Mouse (Mus musculus) cerebellum, adult 2 months (tissue): ENCODE results near the gene Serpina6. TPM values are rescaled to one million over a fixed set of nuclear protein-coding genes. Genes with fewer than 3 reads are reported as not detected.

Source experiments
- DNase-seq, 2 experiments: peaks; one replicate each; pipeline ENCODE4 v3.0.0; 2021
- H3K27ac ChIP-seq: fragments of 200-500 bp; 2 replicates; pipeline ENCODE4 v1.5.1; 2012; ENCODE audit warnings: low read length, control low read depth, inconsistent platforms; ENCODE audit not compliant: insufficient read depth
- H3K27me3 ChIP-seq: fragments of 200-500 bp; 2 replicates; pipeline ENCODE4 v1.6.1; 2012; ENCODE audit warnings: inconsistent platforms, mild to moderate bottlenecking, low read length, moderate library complexity; ENCODE audit not compliant: control insufficient read depth, insufficient read depth
- H3K4me1 ChIP-seq: fragments of 200-500 bp; 2 replicates; pipeline ENCODE4 v1.6.1; 2011; ENCODE audit warnings: low read length; ENCODE audit not compliant: control insufficient read depth, insufficient read depth
- H3K4me3 ChIP-seq: fragments of 200-500 bp; replicated peaks from 2 replicates; pipeline ENCODE3; 2011; ENCODE audit warnings: mild to moderate bottlenecking, low read depth, low read length, control low read depth; ENCODE audit not compliant: insufficient read depth
- CTCF ChIP-seq: fragments of 200-500 bp; IDR thresholded peaks from 2 replicates; pipeline ENCODE4 v1.5.1; 2011; ENCODE audit warnings: low read depth, mild to moderate bottlenecking, control low read depth, low read length, moderate library complexity, borderline replicate concordance; ENCODE audit not compliant: insufficient read depth
- POLR2A ChIP-seq: fragments of 200-500 bp; IDR thresholded peaks from 2 replicates; pipeline ENCODE4 v1.6.1; 2011; ENCODE audit warnings: low read length, control low read depth, borderline replicate concordance; ENCODE audit not compliant: insufficient read depth
- WGBS: fragments of 180-500 bp; shearing (Covaris S2); methylation state at CpG from one replicate; pipeline ENCODE4 v1.1.7; 2018; 5-methylcytosine and 5-hydroxymethylcytosine counted together
- polyA plus RNA-seq: library from polyadenylated mRNA; depleted of rRNA; stranded (reverse); fragments of >200 nt; gene quantifications from 2 replicates; pipeline ENCODE4 v1.2.3, GENCODE M21; 2012

Gene Serpina6
- polyA plus RNA-seq, 1 experiment: not detected

DNA sequence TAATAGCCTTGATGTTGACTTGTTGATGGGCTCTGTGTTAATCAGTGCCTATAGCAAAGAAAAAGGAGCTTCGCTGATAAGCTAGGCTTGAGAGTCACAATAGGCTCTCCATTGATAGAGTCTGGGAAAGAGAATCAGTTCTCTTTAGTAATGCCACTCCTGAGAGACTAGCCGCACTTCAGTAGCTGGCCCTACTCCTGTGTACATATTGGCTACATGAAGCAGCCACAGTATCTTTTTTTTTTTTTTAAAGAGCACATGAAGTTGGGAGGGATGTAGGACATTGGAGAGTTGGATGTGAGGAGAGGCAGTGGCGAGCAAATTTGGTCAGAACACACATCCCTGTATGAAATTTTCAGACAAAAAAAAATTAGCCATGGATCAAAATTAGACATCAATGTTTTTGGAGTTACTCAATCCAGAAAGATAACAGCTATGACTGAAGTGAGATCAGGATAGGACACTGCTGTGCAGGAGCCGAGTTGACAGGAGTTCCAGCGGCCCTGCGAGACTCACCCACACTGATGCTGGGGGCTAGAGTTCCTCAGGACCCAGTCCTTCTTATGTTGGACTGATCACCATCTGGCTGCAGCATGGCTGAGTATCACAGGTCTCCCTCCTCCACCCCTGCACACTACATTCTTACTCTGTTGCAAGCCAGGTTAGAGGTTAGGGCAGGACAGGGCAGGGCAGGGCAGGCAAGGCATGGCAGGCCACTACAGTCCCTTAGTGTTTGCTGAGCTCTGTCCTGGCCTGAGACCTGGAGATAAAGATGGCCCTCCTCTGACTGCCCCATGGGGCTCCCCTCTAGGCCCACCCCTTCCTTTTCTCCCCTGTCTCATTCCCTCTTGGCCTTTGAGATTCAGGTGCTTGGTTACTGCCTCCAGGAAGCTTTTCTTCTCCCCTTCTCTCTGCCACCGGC lies 1.6 kb downstream of the Serpina6 start:
- H3K4me3 ChIP-seq: no peak overlapping the region
- WGBS: 87% methylated on average over 7 of the region's 7 CpGs
- DNase-seq: no peak
- H3K4me1 ChIP-seq: no peaks in the 10 kb centered on the region
- no peak for TF ChIP-seq POLR2A
- no peak for TF ChIP-seq CTCF
- H3K27me3 ChIP-seq: no peaks in the 10 kb centered on the region
- H3K27ac ChIP-seq: no peak overlapping the region

DNA sequence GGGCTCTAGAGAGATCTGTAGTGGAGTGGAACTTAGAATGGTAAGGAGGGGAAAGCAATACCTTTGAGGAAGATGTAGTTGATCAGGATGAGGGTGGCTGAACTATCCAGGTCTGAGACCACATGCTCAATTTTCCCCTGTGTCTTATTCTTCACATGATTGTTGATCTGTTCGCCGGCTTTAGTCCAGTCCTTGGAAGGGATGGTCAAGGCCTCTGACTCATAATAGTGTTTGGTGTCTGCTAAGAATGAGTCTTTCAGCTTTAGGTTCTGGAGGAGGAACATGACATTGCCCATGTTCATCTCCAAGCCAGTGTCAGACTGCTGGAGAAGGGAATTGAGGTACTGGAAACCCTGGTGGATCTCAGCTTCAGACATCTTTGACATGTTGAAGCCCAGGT lies 3.2 kb downstream of the Serpina6 start:
- DNase-seq: no peak
- H3K27ac ChIP-seq: no peak overlapping the region
- TF ChIP-seq POLR2A (no peak), CTCF (no peak)
- no peaks in the 10 kb centered on the region for H3K4me1 ChIP-seq
- no peaks in the 10 kb centered on the region for H3K27me3 ChIP-seq
- no peak overlapping the region for H3K4me3 ChIP-seq
- 95% methylated on average over 2 of the region's 2 CpGs for WGBS

DNA sequence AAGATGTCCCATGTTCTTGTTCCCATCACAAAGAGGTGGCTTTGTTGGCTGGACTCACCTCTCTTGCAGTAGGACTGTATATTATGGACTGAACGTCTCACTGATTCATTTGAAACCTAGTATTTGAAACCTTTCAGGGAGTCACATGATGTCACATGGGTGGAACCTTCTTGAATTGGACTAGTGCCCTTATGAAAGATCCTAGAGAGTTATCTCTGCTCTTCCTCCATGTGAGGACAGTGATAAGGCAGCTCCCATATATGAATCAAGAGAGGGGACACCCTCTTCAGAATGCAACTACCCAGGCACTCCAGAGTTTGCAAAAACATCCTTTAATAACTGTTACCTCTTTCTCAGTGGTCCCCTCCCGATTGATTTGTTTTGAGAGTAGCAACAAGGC lies 10.7 kb downstream of the Serpina6 start:
- no peak for TF ChIP-seq CTCF
- TF ChIP-seq POLR2A: no peak
- WGBS: 77% methylated on average over 2 of the region's 2 CpGs
- Histone ChIP-seq H3K4me3 (no peak overlapping the region), H3K4me1 (no peaks in the 10 kb centered on the region), H3K27ac (no peak overlapping the region), H3K27me3 (no peaks in the 10 kb centered on the region)
- no peak for DNase-seq

DNA sequence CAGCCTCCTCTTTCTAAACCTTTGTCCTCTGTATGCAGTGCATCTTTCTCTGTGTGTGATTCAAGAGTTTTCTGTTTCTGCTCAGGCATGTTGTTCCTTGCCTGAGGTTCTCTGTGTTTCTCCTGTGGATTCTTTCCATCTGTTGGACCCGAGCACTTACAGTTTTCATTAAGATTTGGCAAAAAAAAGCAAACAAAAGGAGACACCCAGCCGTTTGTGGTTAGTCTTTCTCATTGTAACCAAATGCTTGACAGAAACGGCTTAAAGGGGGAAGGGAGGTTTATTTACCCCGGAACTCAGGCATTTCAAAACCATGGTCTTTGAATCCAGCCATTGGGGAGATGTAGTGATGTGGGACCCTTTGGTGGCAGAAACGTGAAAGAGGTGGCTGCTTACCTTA lies 12.4 kb downstream of the Serpina6 start:
- H3K27me3 ChIP-seq: no peaks in the 10 kb centered on the region
- no peaks in the 10 kb centered on the region for H3K4me1 ChIP-seq
- no peak for TF ChIP-seq CTCF
- no peak for TF ChIP-seq POLR2A
- 25% methylated on average over 5 of the region's 5 CpGs for WGBS
- DNase-seq: no peak
- no peak overlapping the region for H3K4me3 ChIP-seq
- H3K27ac ChIP-seq: no peak overlapping the region

DNA sequence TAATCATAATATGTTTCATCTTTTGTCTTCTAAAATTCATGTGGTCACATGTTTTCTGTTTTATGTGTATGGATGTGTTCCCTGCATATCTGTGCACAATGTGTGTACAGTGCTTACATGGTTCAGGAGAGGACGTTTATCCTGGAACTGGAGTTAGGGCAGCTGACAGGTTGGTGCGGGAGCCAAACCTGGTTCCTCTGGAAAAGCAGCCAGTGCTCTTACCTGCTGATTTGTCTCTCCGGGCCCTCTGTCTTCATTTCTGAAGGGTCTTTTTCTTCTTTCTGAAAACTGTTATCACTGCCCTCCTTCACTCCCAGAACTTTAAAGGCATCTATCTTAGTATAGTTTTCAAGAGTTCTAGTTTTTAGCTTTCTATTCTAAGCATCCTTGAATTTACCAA lies 13.2 kb downstream of the Serpina6 start:
- H3K4me3 ChIP-seq: no peak overlapping the region
- H3K27me3 ChIP-seq: no peaks in the 10 kb centered on the region
- 76% methylated on average over 3 of the region's 3 CpGs for WGBS
- TF ChIP-seq CTCF (no peak), POLR2A (no peak)
- DNase-seq: no peak
- H3K4me1 ChIP-seq: no peaks in the 10 kb centered on the region
- H3K27ac ChIP-seq: no peak overlapping the region

DNA sequence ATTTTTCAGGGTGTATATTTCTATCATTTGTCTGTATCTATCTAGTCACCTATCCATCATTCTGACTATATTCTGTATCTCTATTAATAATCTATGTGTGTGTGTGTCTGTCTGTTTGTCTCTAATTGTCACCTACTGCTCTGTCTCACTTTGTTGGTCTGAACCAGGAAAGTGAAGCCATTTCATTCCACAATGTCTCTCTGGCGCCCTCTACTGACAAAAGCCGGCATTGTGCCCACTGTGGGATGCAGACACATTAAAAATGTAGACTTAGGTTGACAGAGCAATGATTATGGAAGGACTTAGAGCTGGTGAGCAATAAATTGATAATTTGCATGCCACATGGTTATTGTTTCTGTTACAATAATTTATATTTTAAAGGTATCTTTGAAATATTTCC lies 13.7 kb downstream of the Serpina6 start:
- TF ChIP-seq POLR2A (no peak), CTCF (peak; percentile 66)
- Histone ChIP-seq H3K27ac (no peak overlapping the region), H3K4me1 (no peaks in the 10 kb centered on the region), H3K27me3 (no peaks in the 10 kb centered on the region), H3K4me3 (no peak overlapping the region)
- WGBS: 0% methylated on average over 2 of the region's 2 CpGs
- peak; percentile 41 to 69 for DNase-seq

DNA sequence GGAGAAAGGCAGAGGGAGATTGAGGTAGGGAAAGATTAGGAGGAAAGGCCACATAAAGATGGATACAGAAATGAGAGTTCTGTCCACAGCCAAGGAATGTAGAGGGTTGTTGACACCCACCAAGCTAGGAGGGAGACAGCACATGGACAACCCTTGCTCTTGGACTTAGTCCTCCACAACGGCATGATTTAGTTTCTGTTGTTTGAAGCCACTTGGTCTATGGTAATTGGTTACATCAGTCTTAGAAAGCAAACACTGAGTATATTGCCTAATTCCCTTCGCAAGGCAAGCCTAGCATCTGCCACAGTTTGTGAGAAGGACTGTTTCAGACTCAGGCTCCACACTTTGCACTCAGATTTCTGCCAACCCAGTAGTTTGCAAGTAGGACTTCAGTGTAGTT lies 21.2 kb downstream of the Serpina6 start:
- no peak for DNase-seq
- H3K27me3 ChIP-seq: no peaks in the 10 kb centered on the region
- no peak for TF ChIP-seq POLR2A
- no peak for TF ChIP-seq CTCF
- no peak overlapping the region for H3K27ac ChIP-seq
- no peak overlapping the region for H3K4me3 ChIP-seq
- H3K4me1 ChIP-seq: no peaks in the 10 kb centered on the region
- WGBS: 89% methylated on average over 2 of the region's 2 CpGs

DNA sequence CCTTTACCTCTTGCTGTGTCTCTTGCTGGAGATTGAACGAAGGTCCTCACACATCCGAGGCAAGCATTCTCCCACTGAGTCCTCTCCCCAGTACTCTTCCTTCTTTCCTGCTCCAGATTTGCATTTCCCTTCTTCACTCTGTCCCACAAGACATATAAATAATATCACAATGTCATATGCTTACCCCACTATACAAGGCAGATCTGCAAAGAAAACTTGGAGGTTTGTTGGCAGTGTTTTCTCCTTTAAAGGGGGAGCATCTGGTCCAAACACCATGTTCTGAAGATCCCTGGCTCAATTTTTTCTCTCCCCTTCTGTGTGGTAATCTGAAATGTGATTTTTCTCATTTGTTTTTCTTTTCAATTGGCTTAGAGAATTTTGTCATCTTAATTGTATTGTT lies 22.6 kb downstream of the Serpina6 start:
- WGBS: 58% methylated on average over 2 of the region's 2 CpGs
- H3K4me1 ChIP-seq: no peaks in the 10 kb centered on the region
- H3K27me3 ChIP-seq: no peaks in the 10 kb centered on the region; the same call in 1 of the 2 replicates
- TF ChIP-seq CTCF: no peak
- TF ChIP-seq POLR2A: no peak
- no peak for DNase-seq
- no peak overlapping the region for H3K27ac ChIP-seq
- no peak overlapping the region for H3K4me3 ChIP-seq
